Mouse (Mus musculus): ENCODE results near the gene Lrrtm1. TPM values are rescaled to one million over a fixed set of nuclear protein-coding genes. Genes with fewer than 3 reads are reported as not detected.

Gene Lrrtm1
- 28.2 and 28.8 TPM in 2 replicates for polyA plus RNA-seq (2015; fragmentation: Nextera tagmentation; extraction: Ambion mirVana)

GRCm38 (mm10) chr6:77242601-77243406 lies at the start of gene Lrrtm1:
TSS of gene Lrrtm1 (plus strand) at chr6:77242689.
- Histone ChIP-seq H3K4me1 (replicated peaks) (peaks cover 31% of the 10 kb centered on the region), H3K4me2 (replicated peaks) (peak within 1 kb of the TSS; percentile 95), H3K27ac (peak within 1 kb of the TSS; percentile 88), H3K27me3 (peaks cover 21% of the 10 kb centered on the region), H3K9ac (replicated peaks) (peak within 1 kb of the TSS; percentile 81), H3K4me3 (replicated peaks) (peak within 1 kb of the TSS; percentile 63), H3K9me3 (no peaks in the 10 kb centered on the region), H3K36me3 (no peaks in the 10 kb centered on the region)
- peak; percentile 90 for ATAC-seq
- under 1% methylated on average over 53 of the region's 53 CpGs for WGBS

GRCm38 (mm10) chr6:77196650-77197049 lies 45.8 kb upstream of the Lrrtm1 start:
- 92% methylated on average over 3 of the region's 3 CpGs for WGBS
- no peak for ATAC-seq
- Histone ChIP-seq H3K27ac (no peak overlapping the region), H3K4me2 (replicated peaks) (no peak overlapping the region), H3K36me3 (no peaks in the 10 kb centered on the region), H3K9ac (replicated peaks) (no peak overlapping the region), H3K27me3 (no peaks in the 10 kb centered on the region), H3K9me3 (no peaks in the 10 kb centered on the region), H3K4me3 (replicated peaks) (no peak overlapping the region), H3K4me1 (replicated peaks) (peaks cover 16% of the 10 kb centered on the region)

GRCm38 (mm10) chr6:77199375-77199774 lies 43.1 kb upstream of the Lrrtm1 start:
- no peaks in the 10 kb centered on the region for H3K27me3 ChIP-seq
- no peak overlapping the region for H3K9ac ChIP-seq (replicated peaks)
- peaks cover 16% of the 10 kb centered on the region for H3K4me1 ChIP-seq (replicated peaks)
- 17% methylated on average over 2 of the region's 2 CpGs for WGBS
- H3K27ac ChIP-seq = no peak overlapping the region
- no peak for ATAC-seq
- no peaks in the 10 kb centered on the region for H3K9me3 ChIP-seq
- H3K4me3 ChIP-seq (replicated peaks) = no peak overlapping the region
- no peak overlapping the region for H3K4me2 ChIP-seq (replicated peaks)
- no peaks in the 10 kb centered on the region for H3K36me3 ChIP-seq

- Histone ChIP-seq H3K27me3 (no peaks in the 10 kb centered on the region), H3K36me3 (no peaks in the 10 kb centered on the region), H3K9ac (replicated peaks) (no peak overlapping the region), H3K9me3 (no peaks in the 10 kb centered on the region), H3K4me2 (replicated peaks) (no peak overlapping the region), H3K4me1 (replicated peaks) (peaks cover 10% of the 10 kb centered on the region), H3K4me3 (replicated peaks) (no peak overlapping the region), H3K27ac (no peak overlapping the region)
- ATAC-seq = no peak
- 97% methylated on average over 1 of the region's 1 CpGs for WGBS
Observed at GRCm38 (mm10) chr6:77209183-77209582, 33.3 kb upstream of the Lrrtm1 start.

GRCm38 (mm10) chr6:77209929-77210328 lies 32.6 kb upstream of the Lrrtm1 start:
- H3K9me3 ChIP-seq = no peaks in the 10 kb centered on the region
- H3K27me3 ChIP-seq = no peaks in the 10 kb centered on the region
- H3K27ac ChIP-seq = no peak overlapping the region
- ATAC-seq = no peak
- no peak overlapping the region for H3K9ac ChIP-seq (replicated peaks)
- no peak overlapping the region for H3K4me2 ChIP-seq (replicated peaks)
- no peaks in the 10 kb centered on the region for H3K36me3 ChIP-seq
- H3K4me3 ChIP-seq (replicated peaks) = no peak overlapping the region
- peaks cover 10% of the 10 kb centered on the region for H3K4me1 ChIP-seq (replicated peaks)
- 89% methylated on average over 3 of the region's 3 CpGs for WGBS

GRCm38 (mm10) chr6:77213757-77214409 lies 28.6 kb upstream of the Lrrtm1 start:
- Histone ChIP-seq H3K9ac (replicated peaks) (no peak overlapping the region), H3K4me1 (replicated peaks) (peaks cover 14% of the 10 kb centered on the region), H3K9me3 (no peaks in the 10 kb centered on the region), H3K27me3 (no peaks in the 10 kb centered on the region), H3K36me3 (no peaks in the 10 kb centered on the region), H3K27ac (no peak overlapping the region), H3K4me3 (replicated peaks) (no peak overlapping the region), H3K4me2 (replicated peaks) (no peak overlapping the region)
- no peak for ATAC-seq
- 39% methylated on average over 3 of the region's 3 CpGs for WGBS

GRCm38 (mm10) chr6:77215322-77215721 lies 27.2 kb upstream of the Lrrtm1 start:
- no peaks in the 10 kb centered on the region for H3K9me3 ChIP-seq
- peak overlapping the region; percentile 4; the same call in 1 of the 2 replicates for H3K27ac ChIP-seq
- peaks cover 18% of the 10 kb centered on the region for H3K4me1 ChIP-seq (replicated peaks)
- H3K27me3 ChIP-seq = no peaks in the 10 kb centered on the region
- 60% methylated on average over 4 of the region's 4 CpGs for WGBS
- H3K9ac ChIP-seq (replicated peaks) = no peak overlapping the region
- H3K4me2 ChIP-seq (replicated peaks) = no peak overlapping the region
- no peaks in the 10 kb centered on the region for H3K36me3 ChIP-seq
- ATAC-seq = 0 out of 2 replicates have a peak, but pooled peaks have one; percentile 11
- H3K4me3 ChIP-seq (replicated peaks) = no peak overlapping the region

- Histone ChIP-seq H3K36me3 (no peaks in the 10 kb centered on the region), H3K9me3 (no peaks in the 10 kb centered on the region), H3K4me2 (replicated peaks) (no peak overlapping the region), H3K9ac (replicated peaks) (no peak overlapping the region), H3K4me1 (replicated peaks) (peaks cover 32% of the 10 kb centered on the region), H3K4me3 (replicated peaks) (no peak overlapping the region), H3K27me3 (no peaks in the 10 kb centered on the region), H3K27ac (no peak overlapping the region)
- no peak for ATAC-seq
Observed at GRCm38 (mm10) chr6:77218875-77219274, 23.6 kb upstream of the Lrrtm1 start.

- Histone ChIP-seq H3K4me2 (replicated peaks) (no peak overlapping the region), H3K9me3 (no peaks in the 10 kb centered on the region), H3K27ac (no peak overlapping the region), H3K36me3 (no peaks in the 10 kb centered on the region), H3K4me1 (replicated peaks) (peaks cover 25% of the 10 kb centered on the region), H3K4me3 (replicated peaks) (no peak overlapping the region), H3K27me3 (no peaks in the 10 kb centered on the region), H3K9ac (replicated peaks) (no peak overlapping the region)
- WGBS = 20% methylated on average over 4 of the region's 4 CpGs
- no peak for ATAC-seq
Observed at GRCm38 (mm10) chr6:77220776-77221175, 21.7 kb upstream of the Lrrtm1 start.

- H3K9ac ChIP-seq (replicated peaks) = no peak overlapping the region
- no peaks in the 10 kb centered on the region for H3K27me3 ChIP-seq
- H3K4me3 ChIP-seq (replicated peaks) = no peak overlapping the region
- H3K27ac ChIP-seq = no peak overlapping the region
- H3K4me1 ChIP-seq (replicated peaks) = peaks cover 25% of the 10 kb centered on the region
- WGBS = 27% methylated on average over 16 of the region's 16 CpGs
- H3K36me3 ChIP-seq = no peaks in the 10 kb centered on the region
- H3K9me3 ChIP-seq = no peaks in the 10 kb centered on the region
- ATAC-seq = peak; percentile 93
- H3K4me2 ChIP-seq (replicated peaks) = peak overlapping the region; percentile 31
Observed at GRCm38 (mm10) chr6:77222849-77223638, 19.4 kb upstream of the Lrrtm1 start.

- Histone ChIP-seq H3K9ac (replicated peaks) (no peak overlapping the region), H3K4me3 (replicated peaks) (no peak overlapping the region), H3K27ac (no peak overlapping the region), H3K4me1 (replicated peaks) (peaks cover 20% of the 10 kb centered on the region), H3K27me3 (peaks cover 14% of the 10 kb centered on the region), H3K36me3 (no peaks in the 10 kb centered on the region), H3K4me2 (replicated peaks) (no peak overlapping the region), H3K9me3 (no peaks in the 10 kb centered on the region)
- WGBS = 38% methylated on average over 1 of the region's 1 CpGs
- no peak for ATAC-seq
Observed at GRCm38 (mm10) chr6:77240426-77240825, 2.1 kb upstream of the Lrrtm1 start.

Measured in midbrain, embryonic 13.5 days (tissue).